Mouse (Mus musculus) inflammation-experienced regulatory T-cells, adult 6 months (primary cell): ENCODE results near the gene Hspa13. TPM values are rescaled to one million over a fixed set of nuclear protein-coding genes. Genes with fewer than 3 reads are reported as not detected.

ENCODE experiments used
- ATAC-seq: one replicate; pipeline ENCODE4 v1.8.0; 2017
- polyA plus RNA-seq, 3 experiments: library from polyadenylated mRNA; unstranded; fragments of 100-300 nt; shearing (Covaris generic); gene quantifications; one replicate each; pipeline ENCODE4 v1.2.1; 2017

The Hspa13 gene
- 10 to 100 TPM in 2 of 3 experiments, 1 to 10 TPM in 1; 8.5 to 14.0 (median 12.6) TPM for polyA plus RNA-seq

DNA sequence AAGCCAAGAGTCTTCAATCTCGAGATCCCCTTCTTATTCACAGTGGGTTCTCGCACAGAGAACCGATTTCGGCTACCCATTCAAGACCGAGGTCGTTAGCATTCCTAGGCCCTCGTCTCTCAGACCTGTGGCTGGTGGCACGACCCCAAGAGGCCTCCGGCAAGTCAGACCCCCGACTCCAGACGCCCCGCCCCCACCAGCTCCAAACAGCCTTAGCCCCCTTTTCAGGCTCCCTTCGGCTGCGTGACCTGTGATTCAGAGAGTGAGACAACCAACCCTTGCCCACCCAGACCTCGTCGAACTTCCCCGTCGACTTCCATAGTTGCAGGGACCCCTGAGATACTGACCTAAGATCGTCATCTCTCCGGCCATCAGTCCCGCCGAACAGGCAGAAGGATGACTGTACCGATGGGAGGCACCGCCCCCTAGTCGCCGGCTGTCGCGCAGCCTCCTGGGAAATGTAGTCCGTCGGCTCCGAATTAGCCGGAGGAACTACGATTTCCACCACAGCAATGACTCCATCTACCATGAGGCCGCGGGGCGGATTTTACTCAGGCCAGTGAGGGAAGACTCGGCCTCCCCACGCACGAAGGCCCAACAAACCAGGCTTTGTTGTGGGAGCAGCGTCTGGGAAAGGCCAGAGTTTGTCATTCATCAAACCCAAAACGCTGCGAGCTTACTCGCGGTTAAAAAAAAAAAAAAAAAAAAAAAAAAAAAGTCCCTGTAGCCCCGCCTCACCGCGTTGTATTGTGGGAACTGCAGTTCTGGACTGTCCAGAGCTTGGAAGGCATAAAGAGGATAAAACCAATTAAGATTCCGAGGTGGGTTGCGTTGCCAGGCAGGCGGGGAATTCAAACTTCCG lies at the start of gene Hspa13:
Gene Hspa13, minus strand, starts transcription at position 717 of the 862 bp plus-strand sequence.
- peak; percentile 92 for ATAC-seq

- ATAC-seq: peak; percentile 84
Observed at GRCm38 (mm10) chr16:75779271-75779670, 12.4 kb upstream of the Hspa13 start.

GRCm38 (mm10) chr16:75773222-75773621 lies 6.3 kb upstream of the Hspa13 start:
- no peak for ATAC-seq

DNA sequence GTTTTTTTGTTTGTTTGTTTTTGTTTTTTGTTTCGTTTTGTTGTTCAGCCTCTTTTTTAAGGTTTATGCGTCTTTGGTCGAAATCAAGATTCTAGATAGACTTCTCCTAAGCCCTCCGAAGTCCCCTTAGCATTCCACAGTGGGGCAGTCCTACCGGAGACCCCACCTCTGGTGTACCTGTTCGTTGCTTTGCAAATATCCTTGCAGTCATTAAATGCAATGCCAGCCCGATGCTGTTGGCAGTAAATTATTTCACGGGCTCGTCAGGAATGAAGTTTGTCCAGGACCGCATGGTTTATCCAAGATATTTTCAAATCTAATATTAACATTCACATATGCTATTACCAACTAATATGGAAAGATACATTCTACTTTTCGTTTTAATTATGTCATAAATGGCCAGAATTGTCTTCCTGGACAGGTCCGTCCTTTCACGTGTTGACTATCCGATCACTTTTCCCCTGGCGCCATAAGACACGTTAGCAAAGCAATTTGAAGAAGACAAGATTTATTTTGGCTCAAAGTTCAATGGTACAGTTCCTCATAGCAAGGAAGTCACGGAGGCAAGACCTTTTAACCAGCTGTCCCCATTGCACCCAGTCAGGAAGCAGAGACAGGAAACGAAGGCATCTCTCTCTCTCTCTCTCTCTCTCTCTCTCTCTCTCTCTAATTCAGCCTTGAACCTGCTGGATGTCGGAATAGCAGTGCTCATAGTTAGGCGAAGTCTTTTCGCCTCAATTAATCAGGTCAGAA lies 522 bp upstream of the Hspa13 start:
- peak; percentile 55 for ATAC-seq

- no peak for ATAC-seq
Observed at GRCm38 (mm10) chr16:75752876-75753275, 14.0 kb downstream of the Hspa13 start.

DNA sequence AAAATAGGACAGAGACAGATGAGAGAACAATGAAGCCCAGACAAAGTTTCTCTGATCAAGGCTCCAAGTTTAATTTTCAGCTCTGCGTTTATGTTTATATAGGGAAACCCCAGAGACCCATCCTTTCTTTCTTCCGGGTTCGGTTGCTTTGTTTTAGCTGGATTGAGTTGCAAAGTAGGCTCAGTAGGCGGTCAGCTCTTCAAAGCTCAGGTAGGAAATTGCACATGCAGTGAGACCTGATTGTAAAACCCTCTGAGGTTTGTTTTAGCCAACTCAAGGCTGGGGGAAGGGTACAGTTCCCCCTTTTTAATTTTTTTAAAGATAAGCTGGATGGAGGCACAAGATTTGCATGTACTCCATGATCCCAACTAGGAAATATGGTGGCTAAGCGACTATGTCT lies 16.8 kb downstream of the Hspa13 start:
- ATAC-seq: no peak

DNA sequence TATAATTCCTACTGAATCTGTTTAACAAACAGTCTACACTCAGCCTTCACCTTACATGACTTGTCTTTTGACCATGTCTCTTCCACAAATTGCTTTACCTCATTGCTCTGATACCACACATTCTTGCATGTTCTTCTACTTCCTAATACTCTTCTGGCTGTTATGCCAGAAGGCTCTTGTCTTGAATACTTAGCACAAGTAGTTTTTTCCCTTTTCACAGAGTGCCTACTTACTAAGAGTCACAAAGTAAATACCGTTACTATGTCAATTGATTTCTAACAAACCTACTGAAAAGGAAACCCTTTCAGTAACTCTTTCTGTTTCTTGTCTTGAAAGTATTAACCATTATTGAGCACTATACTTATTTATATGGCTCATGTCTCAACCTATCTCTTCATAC lies 18.0 kb downstream of the Hspa13 start:
- no peak for ATAC-seq

DNA sequence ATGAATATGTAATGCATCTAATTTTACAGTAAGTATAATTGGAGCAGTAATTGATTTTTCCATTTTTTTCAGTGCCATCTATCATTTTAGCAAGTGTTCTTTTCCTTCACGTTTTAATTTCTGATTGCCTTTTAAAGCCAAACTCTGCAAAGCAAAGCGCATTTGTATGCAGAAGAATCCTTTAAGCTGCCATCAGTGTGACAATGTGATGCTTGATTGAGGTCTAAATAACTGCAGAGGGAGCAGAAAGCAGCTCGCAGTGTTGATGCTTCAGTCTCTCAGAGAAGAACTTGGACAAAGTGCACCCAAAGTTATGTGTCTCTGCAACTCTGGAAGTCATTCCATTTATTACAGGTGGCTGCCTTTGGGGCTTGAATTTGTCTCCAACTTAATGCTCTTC lies 22.9 kb downstream of the Hspa13 start:
- no peak for ATAC-seq

DNA sequence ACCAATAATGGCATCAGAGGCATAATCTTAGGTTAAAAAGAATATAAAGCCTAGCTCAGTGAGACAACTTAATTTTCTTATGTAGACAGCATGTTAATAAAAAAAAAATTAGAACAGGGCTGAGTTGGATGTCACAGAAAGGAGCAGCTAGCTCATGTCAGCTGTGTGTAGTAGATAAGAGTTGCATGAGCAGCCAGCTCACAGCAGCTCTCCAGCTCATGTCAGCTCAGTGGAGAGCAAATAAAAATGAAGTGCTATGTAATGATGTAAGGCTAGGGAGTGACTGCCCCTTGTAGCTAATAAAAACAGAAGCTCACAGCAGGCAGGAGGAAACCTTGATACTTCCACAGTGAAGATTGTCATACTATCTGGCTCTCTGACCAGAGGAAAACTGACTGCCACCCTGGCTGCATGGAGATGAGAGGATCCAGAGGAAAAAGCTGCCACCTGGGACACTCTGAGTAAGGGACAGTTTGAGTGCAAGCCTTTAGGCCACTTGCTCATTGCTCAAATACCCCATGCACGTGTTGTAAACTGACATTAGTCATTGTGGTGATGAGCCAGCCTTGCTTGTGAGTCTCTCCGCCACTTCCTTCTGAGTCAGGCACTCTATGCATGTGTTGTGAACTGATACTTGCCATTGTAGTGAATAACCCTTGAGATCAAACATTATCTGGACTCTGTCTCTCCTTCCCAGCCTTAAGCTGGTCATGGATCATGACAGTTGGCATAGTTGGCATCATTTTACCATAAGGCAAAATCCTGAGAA lies 49.3 kb downstream of the Hspa13 start:
- no peak for ATAC-seq

- ATAC-seq: peak; percentile 79
Observed at GRCm38 (mm10) chr16:75696176-75696575, 70.7 kb downstream of the Hspa13 start.

Other genes starting within 250 kb of the Hspa13 start
- not detected for gene Lipi, start 181.0 kb downstream of the Hspa13 start, polyA plus RNA-seq
- gene Rbm11, start 174.3 kb downstream of the Hspa13 start, polyA plus RNA-seq: 1 to 10 TPM in 2 of 3 experiments, under 1 TPM in 1; 0.69 to 2.5 (median 1.5) TPM